Mouse (Mus musculus): Measurements from ENCODE around the gene Fam149b.

Fam149b gene

DNA sequence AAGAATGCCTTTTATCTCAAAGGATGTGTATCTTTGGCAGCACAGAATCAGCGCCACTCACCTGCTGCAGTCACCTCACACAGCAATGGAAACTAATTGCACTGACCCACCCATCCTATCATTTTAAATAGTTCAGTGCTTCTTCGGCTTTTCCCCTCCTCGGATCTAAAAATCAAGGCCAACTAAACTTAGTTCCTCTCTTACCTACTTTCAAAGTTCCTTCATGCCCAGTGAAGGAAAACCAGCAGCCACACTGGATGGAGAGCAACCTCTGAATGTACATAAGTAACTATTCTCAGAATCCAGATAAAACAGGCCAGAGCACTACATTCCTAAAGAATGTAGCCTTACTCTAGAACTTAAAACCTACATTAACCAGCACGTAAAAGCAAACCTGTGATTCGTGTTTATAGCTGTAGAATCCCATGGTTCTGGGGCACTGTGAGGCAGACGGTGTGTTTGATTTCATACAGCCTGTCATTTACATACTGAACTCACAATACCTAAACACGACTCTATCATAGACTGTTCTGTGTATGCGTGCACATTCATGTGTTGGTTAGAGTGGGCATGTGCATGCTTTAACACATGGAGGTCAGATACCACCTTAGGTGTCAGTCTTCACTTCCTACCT lies 41.6 kb downstream of the Fam149b start:
- no peak for DNase-seq (ENCODE audit: low spot score in 2 of 2)

DNA sequence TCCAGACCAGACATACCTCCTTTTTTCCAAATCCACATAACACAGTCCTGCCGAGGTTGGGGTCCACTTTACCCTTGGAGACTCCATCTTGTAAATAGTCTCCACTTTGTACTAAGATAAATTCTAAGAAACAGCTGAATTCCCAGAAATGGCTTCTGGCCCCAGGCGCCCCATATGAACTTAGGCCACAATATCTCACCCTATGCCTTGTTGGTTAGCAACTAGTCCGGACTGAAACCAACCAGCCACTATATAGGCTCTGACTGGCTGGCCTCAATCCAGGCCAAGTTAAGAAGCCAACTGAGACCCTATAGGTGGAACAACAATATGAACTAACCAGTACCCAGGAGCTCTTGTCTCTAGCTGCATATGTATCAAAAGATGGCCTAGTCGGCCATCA lies 44.4 kb downstream of the Fam149b start:
- no peak for DNase-seq (ENCODE audit: low spot score in 2 of 2)

- peak; percentile 91 to 95 for DNase-seq (ENCODE audit: low spot score in 2 of 2)
These were observed 45.4 kb downstream of the Fam149b start, which contains the start of gene Mrps16 for GRCm38 (mm10) chr14:20393205-20393913. Gene Mrps16 (minus strand): TSS chr14:20393634.

- DNase-seq (ENCODE audit: low spot score in 2 of 2), result no peak
These were observed 49.3 kb downstream of the Fam149b start for GRCm38 (mm10) chr14:20397220-20397619.

GRCm38 (mm10) chr14:20398864-20399263 lies 50.9 kb downstream of the Fam149b start:
- no peak for DNase-seq (ENCODE audit: low spot score in 2 of 2)

DNA sequence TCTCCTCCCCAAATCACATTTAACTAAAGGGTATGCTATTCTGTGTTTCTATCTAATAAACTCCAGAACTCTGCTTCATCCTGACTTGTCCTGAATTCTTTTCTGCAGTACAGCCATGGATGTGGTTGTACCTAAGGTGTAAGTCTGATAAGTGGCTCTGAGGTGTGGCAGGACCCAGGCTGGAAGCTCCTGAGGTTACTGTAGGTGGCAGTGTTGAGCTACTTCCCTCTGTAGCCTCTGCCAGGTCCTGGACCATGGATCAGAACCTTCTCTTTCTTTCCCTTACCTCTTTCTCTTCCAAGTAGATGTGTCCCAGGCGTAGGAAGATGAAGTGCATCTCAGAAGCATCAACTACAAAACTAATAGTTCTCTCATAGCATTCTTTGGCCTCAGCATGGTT lies 52.1 kb downstream of the Fam149b start:
- DNase-seq (ENCODE audit: low spot score in 2 of 2), result peak in 1 of 2 experiments; percentile 49

- no peak for DNase-seq (ENCODE audit: low spot score in 2 of 2)
These were observed 74.3 kb downstream of the Fam149b start for GRCm38 (mm10) chr14:20422257-20422656.

DNA sequence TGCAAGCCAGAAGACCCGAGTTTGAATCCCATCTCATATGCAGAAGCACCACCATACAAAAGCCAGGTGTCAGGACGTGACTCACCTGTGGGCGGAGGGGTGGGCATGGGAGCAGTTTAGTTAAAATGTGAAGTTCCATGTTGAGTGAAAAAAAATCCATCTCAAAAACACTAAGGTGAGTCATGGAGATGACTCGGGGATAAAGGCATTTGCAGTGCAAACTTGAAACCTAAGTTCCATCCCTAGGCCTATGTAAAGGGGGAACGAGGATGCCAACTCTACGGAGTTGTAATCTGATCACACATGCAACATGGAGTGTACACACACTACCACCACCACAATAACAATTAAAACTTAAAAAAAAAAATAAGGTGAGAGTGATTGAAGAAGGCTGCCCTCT lies 75.1 kb downstream of the Fam149b start:
- DNase-seq (ENCODE audit: low spot score in 2 of 2), result no peak

DNA sequence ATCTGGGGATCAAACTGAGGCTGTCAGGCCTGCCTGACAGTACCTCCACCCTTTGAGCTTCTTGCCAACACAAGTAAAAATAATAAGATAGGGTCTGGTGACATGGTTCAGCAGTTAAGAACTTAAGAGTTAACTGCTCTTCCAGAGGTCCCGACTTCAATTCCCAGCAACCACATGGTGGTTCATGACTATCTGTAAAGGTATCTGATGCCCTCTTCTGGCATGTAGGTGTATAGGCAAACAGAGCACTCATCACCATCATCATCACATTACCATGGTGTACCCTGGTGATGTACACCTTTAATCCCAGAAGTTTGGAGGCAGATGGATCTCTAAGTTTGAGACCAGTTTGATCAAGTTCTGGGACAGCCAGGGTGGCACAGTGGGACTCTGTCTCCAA lies 80.6 kb downstream of the Fam149b start:
- no peak for DNase-seq (ENCODE audit: low spot score in 2 of 2)

- DNase-seq (ENCODE audit: low spot score in 2 of 2), result no peak
These were observed 81.9 kb downstream of the Fam149b start for GRCm38 (mm10) chr14:20429833-20430232.

DNA sequence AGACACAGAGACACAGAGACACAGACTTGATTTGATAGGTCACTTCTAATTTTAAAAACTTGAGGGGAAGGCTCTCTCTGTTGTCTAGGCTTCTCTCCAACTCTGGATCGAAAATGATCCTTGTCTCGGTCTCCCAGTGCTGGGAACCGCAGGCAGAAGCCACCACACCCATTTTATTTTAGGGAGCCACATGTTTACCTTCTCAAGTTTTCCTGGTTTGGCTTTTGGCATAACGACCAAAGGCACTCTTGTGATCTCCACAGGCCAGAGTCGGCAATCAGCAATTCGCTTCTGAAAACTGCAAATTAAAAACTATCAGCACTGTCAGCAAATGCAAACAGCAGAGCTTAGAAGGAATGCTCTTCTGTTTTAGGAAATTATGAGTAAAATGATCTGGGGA lies 83.8 kb downstream of the Fam149b start:
- DNase-seq (ENCODE audit: low spot score in 2 of 2), result no peak

DNA sequence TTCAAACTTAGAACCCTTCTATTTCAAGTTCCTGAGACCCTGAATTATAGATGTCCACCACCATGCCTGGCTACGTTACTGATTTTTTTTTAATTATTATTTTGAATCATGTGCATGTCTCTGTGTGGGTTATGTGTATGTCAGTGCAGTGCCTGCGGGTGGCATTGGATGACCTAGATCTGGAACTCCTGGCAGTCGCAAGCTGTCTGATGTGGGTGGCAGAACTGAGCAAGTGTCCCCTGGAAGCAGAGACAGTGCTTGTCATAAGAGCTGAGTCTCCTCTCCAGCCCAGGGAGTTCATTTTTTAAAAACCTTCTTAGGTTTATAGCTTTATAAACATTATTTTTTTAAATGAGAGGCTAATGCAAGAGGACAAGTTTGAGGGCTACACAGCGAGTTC lies 84.5 kb downstream of the Fam149b start:
- DNase-seq (ENCODE audit: low spot score in 2 of 2), result no peak
